Mouse (Mus musculus): ENCODE results near the gene Ppih.
A peak's percentile ranks its signal among the peaks of the same experiment; 100 is the strongest.
"Not testable (repeated sequence)": the region's sequence is repeated elsewhere in the genome, so short reads cannot be mapped to it uniquely, and the experiment has no call there.

Gene Ppih

GRCm38 (mm10) chr4:119300761-119301160, 19.6 kb downstream of the Ppih start:
- no peak for DNase-seq (ENCODE audit: low read depth, low spot score)
- H3K27me3 ChIP-seq (ENCODE audit: control insufficient read depth, insufficient read depth, low read length, poor library complexity, severe bottlenecking): no peaks in the 10 kb centered on the region
- H3K36me3 ChIP-seq (ENCODE audit: control insufficient read depth, insufficient read depth, low read length, poor library complexity, severe bottlenecking): no peaks in the 10 kb centered on the region

DNA sequence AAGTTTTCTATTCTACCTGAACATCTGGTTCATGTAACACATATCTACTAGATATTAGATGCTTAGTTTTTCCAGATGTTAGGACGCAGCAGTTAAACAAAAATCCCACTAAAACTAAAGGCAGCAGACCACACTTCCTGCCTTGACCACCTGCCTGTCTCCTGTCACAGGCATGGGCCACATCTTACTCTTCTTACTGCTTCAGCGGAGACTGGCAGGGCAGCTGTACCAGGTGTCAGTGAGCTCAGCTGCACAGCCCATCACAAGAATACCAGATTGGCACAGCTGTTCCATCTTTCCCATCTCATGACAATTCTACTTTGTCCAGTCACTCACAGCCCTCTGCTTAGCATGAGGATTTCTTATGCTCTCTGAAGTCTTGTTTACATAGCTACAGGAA, 23.0 kb downstream of the Ppih start:
- H3K27me3 ChIP-seq (ENCODE audit: control insufficient read depth, insufficient read depth, low read length, poor library complexity, severe bottlenecking): no peaks in the 10 kb centered on the region
- no peak for DNase-seq (ENCODE audit: low read depth, low spot score)
- H3K36me3 ChIP-seq (ENCODE audit: control insufficient read depth, insufficient read depth, low read length, poor library complexity, severe bottlenecking): no peaks in the 10 kb centered on the region

DNA sequence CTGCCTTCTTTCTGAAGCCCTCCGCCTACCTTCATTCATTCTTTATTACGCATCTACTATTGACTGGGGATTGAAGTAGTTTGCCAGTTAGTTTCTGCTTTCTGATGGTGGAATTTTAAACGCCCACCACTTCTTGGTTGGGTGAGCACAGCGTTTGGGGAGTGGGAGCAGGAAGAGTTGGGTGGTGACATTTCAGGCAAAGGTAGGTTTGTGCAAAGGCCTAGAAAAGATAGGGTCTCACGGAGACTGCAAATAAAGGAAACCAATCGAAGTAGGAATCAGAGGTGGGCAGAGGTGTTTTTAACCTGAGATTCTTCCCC, 25.3 kb downstream of the Ppih start:
- no peak for DNase-seq (ENCODE audit: low read depth, low spot score)
- Histone ChIP-seq H3K36me3 (ENCODE audit: control insufficient read depth, insufficient read depth, low read length, poor library complexity, severe bottlenecking) (no peaks in the 10 kb centered on the region), H3K27me3 (ENCODE audit: control insufficient read depth, insufficient read depth, low read length, poor library complexity, severe bottlenecking) (no peaks in the 10 kb centered on the region)

- peak; percentile 98 for DNase-seq (ENCODE audit: low read depth, low spot score)
- H3K27me3 ChIP-seq (ENCODE audit: control insufficient read depth, insufficient read depth, low read length, poor library complexity, severe bottlenecking): no peaks in the 10 kb centered on the region
- H3K36me3 ChIP-seq (ENCODE audit: control insufficient read depth, insufficient read depth, low read length, poor library complexity, severe bottlenecking): no peaks in the 10 kb centered on the region
These were observed 25.8 kb downstream of the Ppih start, which contains the start of gene Ybx1 for GRCm38 (mm10) chr4:119294415-119295133. TSS of gene Ybx1 (minus strand) at chr4:119294604.

DNA sequence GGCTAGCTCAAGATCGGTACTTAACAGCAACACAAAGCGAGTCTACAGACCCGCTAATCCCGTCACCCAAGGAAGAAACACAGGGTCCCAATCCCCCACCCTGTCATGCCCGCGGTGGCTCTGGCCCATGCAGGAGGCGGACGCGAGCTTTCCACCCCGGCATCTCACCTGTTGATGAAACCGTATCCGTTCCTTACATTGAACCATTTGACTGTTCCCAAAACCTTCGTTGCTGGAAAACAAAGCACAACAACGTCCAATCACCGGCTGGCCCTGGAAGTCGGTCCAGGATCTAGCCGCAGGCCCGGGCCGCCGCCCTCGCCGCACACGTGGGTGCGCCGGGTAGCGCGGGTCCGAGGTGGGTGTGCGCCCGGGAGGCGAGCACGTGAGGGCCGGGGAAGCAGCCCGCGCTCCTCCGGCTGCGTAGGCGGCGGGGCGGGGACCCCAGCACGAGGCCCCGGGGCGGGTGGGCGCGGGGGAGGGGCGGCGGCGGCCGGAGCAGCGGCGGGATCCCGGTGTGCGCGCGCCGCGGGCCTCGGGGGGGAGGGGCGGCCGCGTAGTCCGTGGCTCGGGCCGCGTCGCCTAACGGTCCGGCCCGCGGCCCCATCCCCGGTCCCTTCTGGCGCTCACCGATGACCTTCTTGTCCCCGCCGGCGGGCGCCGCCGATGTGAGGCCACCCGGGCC, 26.6 kb downstream of the Ppih start:
- peak; percentile 45 for DNase-seq (ENCODE audit: low read depth, low spot score)
- Histone ChIP-seq H3K27me3 (ENCODE audit: control insufficient read depth, insufficient read depth, low read length, poor library complexity, severe bottlenecking) (no peaks in the 10 kb centered on the region), H3K36me3 (ENCODE audit: control insufficient read depth, insufficient read depth, low read length, poor library complexity, severe bottlenecking) (no peaks in the 10 kb centered on the region)

GRCm38 (mm10) chr4:119292771-119293573, 27.4 kb downstream of the Ppih start:
- Histone ChIP-seq H3K27me3 (ENCODE audit: control insufficient read depth, insufficient read depth, low read length, poor library complexity, severe bottlenecking) (no peaks in the 10 kb centered on the region), H3K36me3 (ENCODE audit: control insufficient read depth, insufficient read depth, low read length, poor library complexity, severe bottlenecking) (no peaks in the 10 kb centered on the region)
- peak; percentile 51 for DNase-seq (ENCODE audit: low read depth, low spot score)

GRCm38 (mm10) chr4:119291921-119292320, 28.4 kb downstream of the Ppih start:
- no peak for DNase-seq (ENCODE audit: low read depth, low spot score)
- Histone ChIP-seq H3K27me3 (ENCODE audit: control insufficient read depth, insufficient read depth, low read length, poor library complexity, severe bottlenecking) (no peaks in the 10 kb centered on the region), H3K36me3 (ENCODE audit: control insufficient read depth, insufficient read depth, low read length, poor library complexity, severe bottlenecking) (peaks cover 2% of the 10 kb centered on the region; the same call in 1 of the 2 replicates)

GRCm38 (mm10) chr4:119285336-119285735, 35.0 kb downstream of the Ppih start:
- peaks cover 14% of the 10 kb centered on the region for H3K36me3 ChIP-seq (ENCODE audit: control insufficient read depth, insufficient read depth, low read length, poor library complexity, severe bottlenecking)
- no peak for DNase-seq (ENCODE audit: low read depth, low spot score)
- no peaks in the 10 kb centered on the region for H3K27me3 ChIP-seq (ENCODE audit: control insufficient read depth, insufficient read depth, low read length, poor library complexity, severe bottlenecking)

GRCm38 (mm10) chr4:119284861-119285260, 35.5 kb downstream of the Ppih start:
- Histone ChIP-seq H3K27me3 (ENCODE audit: control insufficient read depth, insufficient read depth, low read length, poor library complexity, severe bottlenecking) (no peaks in the 10 kb centered on the region), H3K36me3 (ENCODE audit: control insufficient read depth, insufficient read depth, low read length, poor library complexity, severe bottlenecking) (peaks cover 14% of the 10 kb centered on the region)
- DNase-seq (ENCODE audit: low read depth, low spot score): no peak

- H3K27me3 ChIP-seq (ENCODE audit: control insufficient read depth, insufficient read depth, low read length, poor library complexity, severe bottlenecking); DNase-seq (ENCODE audit: low read depth, low spot score): not testable (repeated sequence)
- peaks cover 33% of the 10 kb centered on the region for H3K36me3 ChIP-seq (ENCODE audit: control insufficient read depth, insufficient read depth, low read length, poor library complexity, severe bottlenecking)
These were observed 41.6 kb downstream of the Ppih start for GRCm38 (mm10) chr4:119278784-119279183.

- DNase-seq (ENCODE audit: low read depth, low spot score): no peak
- H3K36me3 ChIP-seq (ENCODE audit: control insufficient read depth, insufficient read depth, low read length, poor library complexity, severe bottlenecking): peaks cover 26% of the 10 kb centered on the region
- no peaks in the 10 kb centered on the region for H3K27me3 ChIP-seq (ENCODE audit: control insufficient read depth, insufficient read depth, low read length, poor library complexity, severe bottlenecking)
These were observed 44.6 kb downstream of the Ppih start for GRCm38 (mm10) chr4:119275726-119276125.

- Histone ChIP-seq H3K36me3 (ENCODE audit: control insufficient read depth, insufficient read depth, low read length, poor library complexity, severe bottlenecking) (peaks cover 25% of the 10 kb centered on the region), H3K27me3 (ENCODE audit: control insufficient read depth, insufficient read depth, low read length, poor library complexity, severe bottlenecking) (no peaks in the 10 kb centered on the region)
- no peak for DNase-seq (ENCODE audit: low read depth, low spot score)
These were observed 45.1 kb downstream of the Ppih start for GRCm38 (mm10) chr4:119275226-119275625.

- Histone ChIP-seq H3K36me3 (ENCODE audit: control insufficient read depth, insufficient read depth, low read length, poor library complexity, severe bottlenecking) (peaks cover 25% of the 10 kb centered on the region), H3K27me3 (ENCODE audit: control insufficient read depth, insufficient read depth, low read length, poor library complexity, severe bottlenecking) (no peaks in the 10 kb centered on the region)
- DNase-seq (ENCODE audit: low read depth, low spot score): no peak
These were observed 45.7 kb downstream of the Ppih start for GRCm38 (mm10) chr4:119274627-119275026.

DNA sequence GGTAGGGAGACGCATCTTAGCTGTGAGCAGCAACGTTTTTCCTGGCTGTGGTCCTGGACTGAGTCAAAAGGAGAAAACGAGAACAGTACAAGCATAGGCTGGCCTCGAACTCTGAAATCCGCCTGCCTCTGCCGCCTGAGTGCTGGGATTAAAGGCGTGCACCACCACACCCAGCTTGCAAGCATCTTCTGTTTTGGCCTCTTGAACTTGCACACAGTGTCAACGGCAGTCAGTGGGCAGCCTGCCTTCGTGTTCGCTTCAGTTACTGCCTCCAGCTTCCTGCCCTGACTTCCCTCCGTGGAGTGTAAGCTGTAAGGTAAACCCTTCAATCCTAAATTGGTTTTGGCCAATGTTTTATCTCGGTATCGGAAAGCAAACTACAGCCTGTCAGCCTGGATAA, 53.7 kb downstream of the Ppih start:
- no peak for DNase-seq (ENCODE audit: low read depth, low spot score)
- Histone ChIP-seq H3K27me3 (ENCODE audit: control insufficient read depth, insufficient read depth, low read length, poor library complexity, severe bottlenecking) (no peaks in the 10 kb centered on the region), H3K36me3 (ENCODE audit: control insufficient read depth, insufficient read depth, low read length, poor library complexity, severe bottlenecking) (peaks cover 2% of the 10 kb centered on the region; the same call in 1 of the 2 replicates)

GRCm38 (mm10) chr4:119263459-119263858, 56.9 kb downstream of the Ppih start:
- no peak for DNase-seq (ENCODE audit: low read depth, low spot score)
- H3K27me3 ChIP-seq (ENCODE audit: control insufficient read depth, insufficient read depth, low read length, poor library complexity, severe bottlenecking): no peaks in the 10 kb centered on the region
- H3K36me3 ChIP-seq (ENCODE audit: control insufficient read depth, insufficient read depth, low read length, poor library complexity, severe bottlenecking): no peaks in the 10 kb centered on the region

Measured in splenic B cell, adult 2 months (primary cell).